Mouse (Mus musculus): Measurements from ENCODE around the gene Rufy3.

Rufy3 gene

GRCm38 (mm10) chr5:88685306-88685705 is 120.5 kb downstream of the Rufy3 start:
- DNase-seq (ENCODE audit: low spot score in 2 of 2) = no peak

GRCm38 (mm10) chr5:88685745-88686299 is 121.0 kb downstream of the Rufy3 start:
- DNase-seq (ENCODE audit: low spot score in 2 of 2) = no peak

GRCm38 (mm10) chr5:88687996-88688406 is 123.2 kb downstream of the Rufy3 start:
- DNase-seq (ENCODE audit: low spot score in 2 of 2) = no peak

- DNase-seq (ENCODE audit: low spot score in 2 of 2) = no peak
Observed at GRCm38 (mm10) chr5:88688583-88689187, 123.8 kb downstream of the Rufy3 start.

GRCm38 (mm10) chr5:88689279-88689938 is 124.6 kb downstream of the Rufy3 start:
- DNase-seq (ENCODE audit: low spot score in 2 of 2) = no peak

GRCm38 (mm10) chr5:88690681-88691505 is 126.1 kb downstream of the Rufy3 start:
- no peak for DNase-seq (ENCODE audit: low spot score in 2 of 2)

GRCm38 (mm10) chr5:88691506-88692095 is 126.8 kb downstream of the Rufy3 start:
- no peak for DNase-seq (ENCODE audit: low spot score in 2 of 2)

GRCm38 (mm10) chr5:88692586-88692985 is 127.7 kb downstream of the Rufy3 start:
- no peak for DNase-seq (ENCODE audit: low spot score in 2 of 2)

- DNase-seq (ENCODE audit: low spot score in 2 of 2) = no peak
Observed at GRCm38 (mm10) chr5:88693057-88693456, 128.2 kb downstream of the Rufy3 start.

GRCm38 (mm10) chr5:88697291-88697690 is 132.5 kb downstream of the Rufy3 start:
- no peak for DNase-seq (ENCODE audit: low spot score in 2 of 2)

GRCm38 (mm10) chr5:88699251-88699913 is 134.5 kb downstream of the Rufy3 start:
- DNase-seq (ENCODE audit: low spot score in 2 of 2) = no peak
